ENCODE assay signal across 33 mouse cellular contexts in the genomic region with DNA sequence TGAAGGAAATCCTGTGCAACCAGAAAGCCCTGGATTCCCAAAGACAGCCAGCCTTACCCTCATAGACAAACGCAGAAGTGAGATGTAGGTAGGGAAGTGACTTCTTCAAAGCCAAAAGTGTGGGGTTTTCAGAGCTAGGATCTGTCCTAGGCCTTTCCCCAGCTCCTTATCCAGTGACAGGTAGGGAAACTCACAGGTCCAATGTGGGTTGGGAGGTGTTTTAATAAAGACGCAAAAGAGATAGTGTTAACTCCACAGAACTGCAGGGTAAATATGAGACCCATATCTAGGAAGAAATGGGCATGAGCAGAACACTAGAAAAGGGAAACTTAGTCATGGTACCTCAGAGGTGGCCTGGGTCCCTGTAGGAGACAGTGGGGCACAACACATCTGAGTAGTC.
"Had no signal": no experiment of that assay in that cellular context is flagged by ENCODE, and none has a peak within 500 bp of the region (broad histone marks: within the 10 kb centered on the region; RNA-seq: fewer than 3 reads in every experiment).

No protein-coding gene starts in this region.

- H3K27me3 ChIP-seq: heart, embryonic 13.5 days; heart, embryonic 15.5 days; hindbrain, embryonic 15.5 days; intestine, embryonic 15.5 days; kidney, embryonic 15.5 days had no signal

- H3K27ac ChIP-seq: heart, embryonic 13.5 days; heart, embryonic 15.5 days; hindbrain, embryonic 10.5 days; hindbrain, embryonic 12.5 days; hindbrain, embryonic 13.5 days; hindbrain, embryonic 14.5 days; hindbrain, embryonic 15.5 days; hindbrain, postnatal 0 days; intestine, embryonic 15.5 days; kidney, embryonic 15.5 days; kidney, postnatal 0 days; layer of hippocampus, adult 2 months; left cerebral cortex, adult 2 months had no signal

- H3K36me3 ChIP-seq: heart, embryonic 13.5 days; heart, embryonic 15.5 days; hindbrain, embryonic 10.5 days; hindbrain, embryonic 12.5 days; hindbrain, embryonic 13.5 days; hindbrain, embryonic 15.5 days; intestine, embryonic 15.5 days; kidney, embryonic 15.5 days had no signal

- ATAC-seq: hindbrain, embryonic 16.5 days; hindbrain, postnatal 0 days; inflammation-experienced regulatory T-cells, adult 6 months; intestine, embryonic 16.5 days; intestine, postnatal 0 days had no signal

- H3K9ac ChIP-seq: heart, embryonic 13.5 days; heart, embryonic 15.5 days; hindbrain, embryonic 12.5 days; hindbrain, embryonic 13.5 days; hindbrain, embryonic 14.5 days; hindbrain, embryonic 15.5 days; intestine, embryonic 15.5 days; kidney, embryonic 15.5 days had no signal

- H3K4me3 ChIP-seq: heart, embryonic 13.5 days; heart, embryonic 15.5 days; hindbrain, embryonic 10.5 days; hindbrain, embryonic 12.5 days; hindbrain, embryonic 13.5 days; hindbrain, embryonic 15.5 days; intestine, embryonic 15.5 days; kidney, embryonic 15.5 days; layer of hippocampus, adult 2 months; left cerebral cortex, adult 2 months had no signal

- H3K4me1 ChIP-seq: hindbrain, embryonic 13.5 days; hindbrain, embryonic 15.5 days had no signal

- DNase-seq: heart, postnatal 10 days; heart, postnatal 14 days; heart, postnatal 36 days; heart, postnatal 4 days; kidney, adult 11 months; kidney, adult 18-20 months; kidney, adult 2 months; kidney, adult 8-10 months; kidney, adult 9 months; kidney, postnatal 10 days; kidney, postnatal 14 days; kidney, postnatal 36 days; kidney, postnatal 4 days; layer of hippocampus, adult 9-11 months; layer of hippocampus, postnatal 36 days had no signal

- H3K4me2 ChIP-seq: heart, embryonic 11.5 days; heart, embryonic 13.5 days; heart, embryonic 15.5 days; hindbrain, embryonic 12.5 days; hindbrain, embryonic 13.5 days; hindbrain, embryonic 14.5 days; hindbrain, embryonic 15.5 days; intestine, embryonic 15.5 days; kidney, embryonic 15.5 days had no signal

- H3K9me3 ChIP-seq: heart, embryonic 13.5 days; heart, embryonic 15.5 days; hindbrain, embryonic 10.5 days; hindbrain, embryonic 12.5 days; hindbrain, embryonic 13.5 days; hindbrain, embryonic 15.5 days; intestine, embryonic 15.5 days; kidney, embryonic 15.5 days had no signal
